Mouse (Mus musculus) large intestine, adult 2 months (tissue): ENCODE data around the gene Mxd4. TPM values are rescaled to one million over a fixed set of nuclear protein-coding genes. Genes with fewer than 3 reads are reported as not detected.
A peak's percentile ranks its signal among the peaks of the same experiment; 100 is the strongest.

ENCODE experiments used
- DNase-seq: peaks from one replicate; pipeline ENCODE4 v3.0.0-alpha.2; 2012; ENCODE audit warnings: low read depth, low spot score
- whole genome bisulfite sequencing: fragments of 180-500 bp; shearing (Covaris S2); methylation state at CpG from one replicate; pipeline ENCODE4 v1.1.7; 2018; 5-methylcytosine and 5-hydroxymethylcytosine counted together
- polyA plus RNA-seq: library from polyadenylated mRNA; depleted of rRNA; stranded (reverse); fragments of >200 nt; gene quantifications from 2 replicates; pipeline ENCODE4 v1.2.3, GENCODE M21; 2012; rRNA removed

Gene Mxd4
- polyA plus RNA-seq, 1 experiment: 48.9 TPM

DNA sequence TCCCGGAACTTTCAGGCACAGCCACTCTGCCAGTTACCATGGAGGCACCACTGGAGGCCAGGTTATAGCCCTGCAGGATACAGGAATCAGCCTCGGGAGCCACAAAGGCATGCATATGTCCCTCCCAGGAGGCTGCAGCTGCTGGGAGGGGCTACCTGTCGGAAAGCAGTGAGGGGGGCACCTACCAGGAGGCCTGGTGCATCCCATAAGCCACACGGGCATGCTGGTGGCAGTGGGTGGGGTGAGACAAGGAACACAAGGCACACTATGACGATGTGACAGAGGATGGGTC is 12.2 kb downstream of the Mxd4 start:
- no peak for DNase-seq
- 53% methylated on average over 5 of the region's 5 CpGs for WGBS

DNA sequence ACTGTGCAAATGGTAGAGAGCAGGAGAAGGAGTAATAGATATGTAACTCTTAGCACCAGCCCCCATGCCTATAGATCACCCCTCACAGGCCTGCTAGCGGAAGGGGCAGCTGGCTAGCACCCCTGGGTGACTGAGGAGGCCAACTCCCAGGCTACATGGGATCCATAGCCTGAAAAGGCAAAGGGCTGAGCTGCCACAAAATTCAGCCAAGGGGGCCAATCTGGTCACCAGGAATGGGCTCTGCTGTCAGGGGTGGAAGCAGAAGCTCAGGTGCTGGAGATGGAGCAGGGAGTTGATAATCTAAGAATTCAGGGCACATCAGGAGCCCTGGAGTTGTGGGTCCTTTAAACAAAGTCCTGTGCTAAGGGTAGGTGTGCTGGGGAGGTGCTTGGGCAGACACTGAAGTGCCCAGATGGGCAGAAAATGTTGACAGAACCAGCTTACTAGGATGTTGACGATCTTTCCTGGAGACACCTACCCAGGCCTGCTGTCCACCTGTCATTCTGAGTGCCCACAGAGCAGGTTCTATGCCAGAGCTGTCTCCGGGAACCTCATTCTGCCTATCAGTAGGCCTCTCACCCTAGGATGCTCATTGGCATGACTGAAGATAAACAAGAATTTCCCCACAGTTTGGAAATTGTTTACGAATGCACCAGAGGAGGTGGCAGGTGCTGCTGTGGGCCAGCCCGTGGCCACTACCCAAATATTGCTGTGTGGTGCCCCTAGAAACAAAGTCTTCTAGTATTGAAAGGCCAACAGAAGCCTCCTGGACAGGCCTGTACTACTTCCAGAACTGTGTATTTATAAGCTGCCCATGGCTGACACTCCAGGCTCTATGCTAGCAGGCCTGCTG is 12.7 kb downstream of the Mxd4 start:
- DNase-seq: no peak
- WGBS: 76% methylated on average over 5 of the region's 5 CpGs

DNA sequence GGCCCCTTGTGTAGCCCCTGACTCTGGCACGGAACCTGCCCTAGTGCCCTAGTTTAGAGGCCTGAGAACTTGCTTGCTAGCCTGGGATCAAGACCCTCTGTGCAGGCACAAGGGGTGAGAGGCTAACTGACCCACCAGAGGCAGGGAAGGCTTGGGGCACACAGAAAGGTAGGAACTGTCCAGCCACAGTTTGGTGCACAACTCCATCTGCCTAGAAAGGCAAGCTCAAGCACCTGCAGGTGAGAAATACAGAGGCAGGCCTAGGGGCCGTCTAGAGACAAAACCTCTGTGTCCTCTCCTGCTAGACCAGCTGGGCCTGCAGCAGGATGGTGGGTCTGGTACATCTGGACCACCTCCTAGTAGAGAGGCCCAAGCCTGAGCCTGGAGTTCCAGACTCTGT is 13.5 kb downstream of the Mxd4 start:
- DNase-seq: no peak
- WGBS: 80% methylated on average over 2 of the region's 2 CpGs

DNA sequence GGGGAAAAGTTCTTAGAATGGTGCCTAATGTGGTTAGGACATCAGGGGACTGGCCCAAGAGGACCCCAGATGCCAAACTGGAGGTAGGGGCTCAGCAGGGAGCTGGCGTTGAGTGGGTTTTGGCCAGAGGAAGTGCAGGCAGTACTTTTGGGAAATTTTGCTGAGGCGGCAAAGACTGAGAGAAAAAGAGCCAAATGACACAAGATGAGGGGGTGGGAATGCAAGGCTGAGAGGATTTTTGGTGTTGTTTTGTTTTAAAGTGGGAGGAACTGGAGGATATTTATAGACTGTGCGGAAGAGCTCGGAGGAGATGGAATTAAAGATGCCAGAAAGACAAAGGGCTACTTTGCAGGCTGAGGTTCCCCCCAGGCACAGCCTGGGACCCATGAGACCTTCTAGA is 16.8 kb downstream of the Mxd4 start:
- DNase-seq: no peak
- WGBS: 71% methylated on average over 4 of the region's 4 CpGs

DNA sequence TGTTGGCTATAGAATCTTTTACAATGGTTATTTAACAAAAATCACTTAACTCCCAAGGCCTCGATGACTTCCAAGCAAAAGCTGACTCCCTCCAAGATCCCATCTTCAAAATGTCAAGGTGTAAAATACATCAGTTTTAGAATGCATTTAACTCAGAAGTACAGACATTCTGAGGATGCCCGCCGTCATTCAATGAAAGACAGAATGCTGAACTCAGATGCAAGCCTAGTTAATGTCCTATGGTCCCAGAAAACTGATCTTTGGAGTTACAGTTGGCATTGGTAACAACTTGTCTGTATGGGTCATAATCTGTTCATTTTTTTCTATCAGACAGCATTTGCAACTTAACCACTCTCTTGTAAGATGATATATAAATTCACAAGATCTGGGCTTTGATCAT is 17.6 kb downstream of the Mxd4 start:
- DNase-seq: no peak
- 72% methylated on average over 3 of the region's 3 CpGs for WGBS

DNA sequence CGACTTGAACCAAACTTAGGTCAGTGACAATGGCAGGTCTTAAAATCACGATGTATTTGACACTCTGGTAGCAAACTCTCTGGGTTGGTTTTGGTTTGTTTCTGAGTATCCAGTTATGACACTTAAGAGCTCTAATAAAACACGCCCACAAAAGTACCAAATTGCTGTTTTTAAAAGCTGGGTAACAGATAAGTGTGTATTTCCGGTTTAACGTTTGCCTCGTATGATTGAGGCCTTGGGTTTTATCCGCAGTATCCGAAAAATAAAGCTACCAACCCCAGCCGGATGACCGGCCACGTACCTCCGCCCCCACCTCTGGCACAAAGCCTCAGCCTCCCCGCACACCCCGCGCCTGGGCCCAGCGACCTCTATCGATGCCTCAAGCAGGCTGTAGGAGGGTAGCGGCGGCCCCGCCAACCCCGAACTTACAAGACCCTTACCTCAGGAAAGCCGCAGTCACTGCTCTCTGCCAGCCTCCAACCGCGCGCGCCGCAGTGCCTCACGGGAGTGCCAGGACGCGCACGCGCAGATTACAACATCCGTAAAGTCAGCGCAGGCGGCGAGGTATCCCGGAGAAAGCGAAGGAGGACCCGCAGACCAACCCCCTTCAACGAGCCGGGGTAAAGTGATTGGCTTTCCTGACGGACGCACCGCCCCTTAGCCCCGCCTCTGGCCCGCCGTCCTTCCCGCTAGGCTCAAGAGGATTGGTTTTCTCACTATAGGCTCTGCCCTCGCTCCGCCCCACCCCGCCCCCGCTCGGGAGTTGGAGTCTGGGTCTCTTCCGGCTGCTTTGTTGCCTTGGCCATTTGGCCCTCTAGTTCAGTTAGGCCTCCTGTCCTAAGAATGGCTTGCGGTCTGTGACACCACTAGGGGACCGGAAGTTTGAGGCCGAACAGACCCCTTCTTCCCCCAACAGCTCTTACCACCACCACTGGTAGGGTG is 18.3 kb downstream of the Mxd4 start, which contains the start of the genes Poln and Haus3:
Poln (minus strand) TSS at position 499 of the 942 bp plus-strand sequence.
Haus3 (minus strand) TSS at position 578 of the 942 bp plus-strand sequence.
- WGBS: under 1% methylated on average over 57 of the region's 57 CpGs

DNA sequence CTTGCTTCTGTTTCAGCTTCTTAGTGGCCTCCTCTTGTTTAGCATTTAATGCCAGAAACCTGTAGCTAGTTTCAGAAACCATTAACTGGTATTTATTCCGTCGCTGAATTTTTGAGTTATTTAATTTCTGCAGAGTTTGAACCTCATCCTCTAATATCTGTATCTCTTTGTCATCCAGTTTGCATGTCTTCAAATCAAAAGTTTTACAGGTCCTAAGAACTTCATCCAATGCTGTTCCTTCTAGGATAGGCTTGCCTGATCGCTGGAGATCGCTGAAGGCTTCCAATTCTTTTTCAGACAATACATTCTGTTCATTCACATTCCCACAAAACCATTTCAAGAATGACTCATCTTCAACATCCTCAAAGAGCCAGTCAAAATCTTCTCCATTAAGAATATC is 19.7 kb downstream of the Mxd4 start:
- 78% methylated on average over 4 of the region's 4 CpGs for WGBS

More for the DNA sequence above, 18.3 kb downstream of the Mxd4 start, which contains the start of the genes Poln and Haus3:
- peak; percentile 86 for DNase-seq

DNA sequence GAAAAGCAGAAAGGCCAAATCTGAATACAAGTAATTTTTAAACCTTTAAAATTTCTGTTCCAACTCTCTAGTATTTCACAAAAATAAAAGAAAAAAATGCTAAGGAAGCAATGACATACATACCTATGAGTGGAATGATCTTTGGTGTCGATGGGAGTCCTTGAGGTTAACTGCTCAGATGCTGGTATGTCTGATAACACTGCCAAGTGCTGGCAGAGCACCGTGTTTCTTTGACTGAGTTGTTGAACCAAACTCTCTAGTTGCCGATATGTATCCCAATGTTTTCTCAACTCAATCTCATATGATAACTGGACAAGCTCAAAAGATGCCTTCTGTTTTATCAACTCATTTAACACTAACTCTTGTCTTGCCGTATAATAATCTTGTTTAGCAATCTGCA is 21.7 kb downstream of the Mxd4 start:
- WGBS: 66% methylated on average over 4 of the region's 4 CpGs

More for the DNA sequence above, 19.7 kb downstream of the Mxd4 start:
- no peak for DNase-seq

DNA sequence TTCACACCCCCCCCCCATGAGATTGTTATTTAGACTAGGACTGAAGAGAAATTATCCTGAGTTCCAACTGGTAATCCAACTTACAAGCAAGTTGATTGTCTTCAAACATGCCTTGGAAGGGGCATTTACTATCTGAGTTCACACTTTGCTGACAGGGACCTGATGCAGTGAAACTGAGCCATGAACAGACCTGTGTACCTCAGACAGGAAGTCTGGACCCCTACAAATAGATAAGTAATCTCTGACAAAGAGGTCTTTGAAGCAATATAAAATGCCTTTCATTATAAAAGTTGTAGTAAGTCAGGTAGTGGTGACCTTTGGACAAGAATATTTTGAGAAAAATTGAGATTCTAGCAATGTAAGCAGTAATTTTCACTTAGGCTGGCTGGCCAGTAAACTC is 39.0 kb downstream of the Mxd4 start:
- DNase-seq: no peak

More for the DNA sequence above, 21.7 kb downstream of the Mxd4 start:
- DNase-seq: no peak

DNA sequence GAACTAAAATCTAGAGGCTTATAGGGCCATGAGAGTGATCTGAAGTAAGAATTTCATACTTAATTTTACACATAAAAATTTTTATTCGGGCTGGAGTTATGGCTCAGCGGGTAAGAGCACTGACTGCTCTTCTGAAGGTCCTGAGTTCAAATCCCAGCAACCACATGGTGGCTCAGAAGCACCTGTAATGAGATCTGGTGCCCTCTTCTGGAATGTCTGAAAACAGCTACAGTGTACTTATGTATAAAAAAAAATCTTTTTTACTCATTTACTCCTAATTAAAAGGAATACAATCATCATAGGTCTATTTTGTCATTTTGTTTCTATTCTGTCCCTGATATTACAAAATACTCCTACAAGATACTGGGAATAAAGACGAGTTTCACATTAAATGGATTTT is 40.0 kb downstream of the Mxd4 start:
- WGBS: 90% methylated on average over 3 of the region's 3 CpGs
- no peak for DNase-seq

DNA sequence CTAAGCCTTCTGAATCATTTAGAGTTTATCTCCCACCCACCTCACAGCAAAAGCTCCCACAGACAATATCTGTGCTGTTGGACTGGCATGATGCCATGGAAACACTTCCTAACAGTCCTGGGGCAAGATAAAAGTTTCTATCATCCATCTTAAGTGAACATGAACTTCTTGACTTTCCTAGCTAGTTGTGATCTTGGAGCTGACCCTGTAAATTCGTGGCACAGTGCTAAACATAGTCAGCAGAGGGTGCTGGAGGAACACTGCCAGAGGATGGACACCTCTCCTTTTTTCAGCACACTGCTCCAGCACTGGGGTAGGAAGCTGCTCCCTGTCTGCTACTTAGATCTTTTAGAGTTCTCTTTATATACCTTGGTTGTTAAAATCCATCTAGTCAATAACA is 47.8 kb downstream of the Mxd4 start:
- WGBS: 0% methylated on average over 1 of the region's 1 CpGs
- DNase-seq: no peak

DNA sequence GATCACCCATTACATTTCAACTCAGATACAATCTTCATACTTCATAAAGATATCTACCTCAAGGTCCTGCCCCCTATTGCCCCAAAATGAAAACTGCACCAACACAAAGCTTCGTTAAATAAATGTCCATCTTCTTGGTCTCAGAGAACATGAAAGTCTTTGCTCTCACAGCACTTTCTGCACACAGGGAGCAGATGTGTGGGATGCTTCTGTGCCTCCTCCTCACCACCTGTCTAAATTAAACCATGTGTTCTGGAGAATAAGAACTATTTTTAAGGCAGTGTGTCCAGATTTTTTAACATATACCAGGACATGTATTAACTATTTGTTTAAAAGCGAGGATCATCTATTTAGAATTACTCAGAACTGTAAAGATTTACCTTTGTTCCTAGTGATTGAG is 54.8 kb downstream of the Mxd4 start:
- WGBS: 79% methylated on average over 2 of the region's 2 CpGs
- no peak for DNase-seq

DNA sequence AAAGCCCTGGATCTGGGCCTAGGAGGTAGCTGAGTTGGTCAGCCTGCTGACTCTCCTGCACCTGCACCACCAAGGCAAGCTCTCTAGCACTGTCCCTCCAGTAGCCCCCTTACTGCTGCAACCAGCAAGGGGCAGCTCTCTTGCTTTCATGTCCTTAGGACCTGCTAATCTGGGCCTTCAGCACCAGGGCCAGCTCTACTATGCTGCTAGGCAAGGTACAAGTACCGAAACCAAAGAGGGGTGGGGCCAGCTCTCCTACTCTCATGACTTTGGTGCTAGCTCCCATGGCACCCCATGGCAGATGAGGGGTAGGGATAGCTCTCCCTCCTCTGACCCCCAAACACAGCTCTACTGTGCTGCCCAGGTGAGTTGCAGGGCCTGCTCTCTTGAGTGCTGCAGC is 63.4 kb downstream of the Mxd4 start:
- WGBS: 22% methylated on average over 1 of the region's 1 CpGs
- no peak for DNase-seq

Other genes starting within 250 kb of the Mxd4 start
- 3.7 and 4.3 TPM in 2 replicates for gene Gm1673, start 204.3 kb downstream of the Mxd4 start, polyA plus RNA-seq
- 0.47 and 0.61 TPM in 2 replicates for gene Nat8l, start 191.7 kb downstream of the Mxd4 start, polyA plus RNA-seq
- gene Poln, start 18.3 kb downstream of the Mxd4 start, polyA plus RNA-seq: 0.05 and 0.48 TPM in 2 replicates
- gene Haus3, start 18.2 kb downstream of the Mxd4 start, polyA plus RNA-seq: 0.77 and 0.97 TPM in 2 replicates
- 0.57 and 1.9 TPM in 2 replicates for gene Zfyve28, start 100.7 kb upstream of the Mxd4 start, polyA plus RNA-seq
- not detected in 2 replicates for gene Cfap99, start 100.9 kb upstream of the Mxd4 start, polyA plus RNA-seq
- 60.4 and 62.9 TPM in 2 replicates for gene Rnf4, start 148.6 kb upstream of the Mxd4 start, polyA plus RNA-seq
- 12.0 and 24.3 TPM in 2 replicates for gene Fam193a, start 182.2 kb upstream of the Mxd4 start, polyA plus RNA-seq